Mouse (Mus musculus): ENCODE results near the gene Coro2a. TPM values are rescaled to one million over a fixed set of nuclear protein-coding genes. Genes with fewer than 3 reads are reported as not detected.
"Not testable (repeated sequence)": the region's sequence is repeated elsewhere in the genome, so short reads cannot be mapped to it uniquely, and the experiment has no call there.

Gene Coro2a
- polyA plus RNA-seq (2015; fragmentation: Nextera tagmentation; extraction: Ambion mirVana): 2.7 and 3.9 TPM in 2 replicates

DNA sequence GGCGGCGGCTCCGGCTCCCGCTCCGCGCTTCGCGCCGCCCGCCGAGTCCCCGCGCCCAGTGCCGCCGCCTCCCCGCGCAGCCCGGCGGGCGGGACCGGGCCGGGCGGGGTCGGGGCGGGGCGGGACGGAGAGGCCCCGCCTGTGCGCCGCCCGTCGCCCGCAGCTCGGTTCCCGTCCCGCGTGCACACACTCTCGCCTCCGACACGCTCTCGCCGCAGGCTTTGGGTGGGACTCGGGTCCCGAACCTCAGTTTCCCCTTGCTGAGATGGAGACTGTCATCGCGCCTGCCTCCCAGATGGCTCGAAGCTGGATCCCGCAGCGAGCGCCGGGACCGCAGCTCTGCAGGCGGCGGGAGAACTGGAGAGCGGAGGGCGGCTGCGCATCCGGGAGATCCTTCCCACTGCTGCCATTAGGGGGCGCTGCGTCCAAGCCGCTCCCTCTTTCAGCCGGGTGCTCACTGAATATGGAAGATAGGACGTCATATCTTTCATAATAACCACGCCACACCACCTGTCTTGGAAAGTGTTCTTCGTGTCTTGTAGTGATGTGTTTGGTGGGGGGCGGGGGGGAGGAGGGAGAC lies at the start of gene Coro2a:
TSS of gene Coro2a (minus strand) at position 359 of the 580 bp plus-strand sequence.
- under 1% methylated on average over 55 of the region's 66 CpGs for WGBS (ENCODE audit: insufficient replicate concordance)
- Histone ChIP-seq H3K9me3 (replicated peaks; ENCODE audit: control insufficient read depth, low read length) (no peaks in the 10 kb centered on the region), H3K4me3 (ENCODE audit: low read depth, low read length) (peak within 1 kb of the TSS; percentile 63), H3K27me3 (ENCODE audit: control insufficient read depth, insufficient read depth, low read depth, low read length) (peaks cover 35% of the 10 kb centered on the region), H3K4me2 (ENCODE audit: low read depth, low read length) (peak within 1 kb of the TSS; percentile 83), H3K36me3 (ENCODE audit: control insufficient read depth, insufficient read depth) (no peaks in the 10 kb centered on the region), H3K4me1 (ENCODE audit: control insufficient read depth, low read depth, low read length) (peaks cover 10% of the 10 kb centered on the region), H3K9ac (ENCODE audit: low read depth, low read length) (peak within 1 kb of the TSS; percentile 58), H3K27ac (ENCODE audit: low read length) (no peak within 1 kb of the TSS; the same call in 1 of the 2 replicates)
- ATAC-seq (ENCODE audit: low read depth): peak; percentile 62

- Histone ChIP-seq H3K4me1 (ENCODE audit: control insufficient read depth, low read depth, low read length) (peaks cover 14% of the 10 kb centered on the region), H3K4me3 (ENCODE audit: low read depth, low read length) (peak within 1 kb of the TSS; percentile 84), H3K4me2 (ENCODE audit: low read depth, low read length) (peak within 1 kb of the TSS; percentile 97), H3K27me3 (ENCODE audit: control insufficient read depth, insufficient read depth, low read depth, low read length) (peaks cover 28% of the 10 kb centered on the region), H3K36me3 (ENCODE audit: control insufficient read depth, insufficient read depth) (no peaks in the 10 kb centered on the region), H3K9me3 (replicated peaks; ENCODE audit: control insufficient read depth, low read length) (no peaks in the 10 kb centered on the region), H3K27ac (ENCODE audit: low read length) (peak within 1 kb of the TSS; percentile 67; the same call in 1 of the 2 replicates), H3K9ac (ENCODE audit: low read depth, low read length) (peak within 1 kb of the TSS; percentile 74)
- ATAC-seq (ENCODE audit: low read depth): peak; percentile 96
- whole genome bisulfite sequencing (ENCODE audit: insufficient replicate concordance): under 1% methylated on average over 69 of the region's 69 CpGs
Observed at GRCm38 (mm10) chr4:46650086-46650753, 48.2 kb upstream of the Coro2a start, which contains the start of gene Tbc1d2. Gene Tbc1d2 (minus strand): TSS chr4:46650209.

DNA sequence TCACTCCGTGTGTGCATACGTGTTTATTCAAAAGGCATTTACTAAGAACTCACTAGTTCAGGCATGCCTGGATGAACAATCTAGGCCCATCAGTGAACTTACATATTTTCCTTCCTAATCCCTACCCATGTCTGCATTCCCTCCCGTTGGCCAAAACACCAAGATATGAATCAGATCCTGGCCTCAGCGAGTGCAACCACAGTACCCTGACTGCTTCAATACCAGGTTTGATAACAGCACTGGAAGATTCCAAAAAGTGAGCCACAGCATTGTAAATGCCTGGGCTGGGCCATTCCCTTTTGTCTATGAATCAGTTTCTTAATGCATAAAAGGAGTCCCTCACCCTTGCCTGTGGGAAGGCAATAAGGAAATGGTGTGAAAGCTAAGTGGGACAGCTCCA lies 47.2 kb upstream of the Coro2a start:
- Histone ChIP-seq H3K27ac (ENCODE audit: low read length) (no peak overlapping the region), H3K4me2 (ENCODE audit: low read depth, low read length) (peak overlapping the region; percentile 97), H3K9ac (ENCODE audit: low read depth, low read length) (no peak overlapping the region), H3K27me3 (ENCODE audit: control insufficient read depth, insufficient read depth, low read depth, low read length) (peaks cover 28% of the 10 kb centered on the region), H3K36me3 (ENCODE audit: control insufficient read depth, insufficient read depth) (no peaks in the 10 kb centered on the region), H3K9me3 (replicated peaks; ENCODE audit: control insufficient read depth, low read length) (no peaks in the 10 kb centered on the region), H3K4me3 (ENCODE audit: low read depth, low read length) (peak overlapping the region; percentile 84), H3K4me1 (ENCODE audit: control insufficient read depth, low read depth, low read length) (peaks cover 14% of the 10 kb centered on the region)
- WGBS (ENCODE audit: insufficient replicate concordance): 39% methylated on average over 4 of the region's 4 CpGs
- no peak for ATAC-seq (ENCODE audit: low read depth)

DNA sequence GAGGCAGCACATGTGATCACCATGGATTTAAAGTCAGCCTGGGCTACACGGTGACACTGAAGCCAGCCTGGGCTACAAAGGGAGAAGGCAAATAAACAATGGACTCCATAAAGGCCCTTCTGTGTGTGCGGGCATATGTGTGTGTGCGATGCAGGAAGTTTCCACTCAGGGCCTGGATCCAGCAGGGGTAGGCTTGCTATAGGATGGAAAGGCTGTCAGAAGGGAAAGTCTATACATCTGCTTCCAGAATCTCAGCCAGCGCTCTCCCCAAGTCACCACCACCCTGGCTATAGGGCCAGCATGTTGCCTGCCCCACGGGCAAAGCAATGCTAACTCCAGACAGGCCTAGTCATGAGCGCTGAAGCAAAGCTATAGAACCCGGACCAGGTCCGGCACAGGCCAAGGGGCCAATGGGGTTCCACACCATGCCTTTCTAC lies 41.7 kb upstream of the Coro2a start:
- peaks cover 8% of the 10 kb centered on the region for H3K27me3 ChIP-seq (ENCODE audit: control insufficient read depth, insufficient read depth, low read depth, low read length)
- H3K9me3 ChIP-seq (replicated peaks; ENCODE audit: control insufficient read depth, low read length): no peaks in the 10 kb centered on the region
- no peak overlapping the region for H3K4me3 ChIP-seq (ENCODE audit: low read depth, low read length)
- no peaks in the 10 kb centered on the region for H3K4me1 ChIP-seq (ENCODE audit: control insufficient read depth, low read depth, low read length)
- 56% methylated on average over 8 of the region's 8 CpGs for WGBS (ENCODE audit: insufficient replicate concordance)
- no peak overlapping the region for H3K9ac ChIP-seq (ENCODE audit: low read depth, low read length)
- H3K27ac ChIP-seq (ENCODE audit: low read length): no peak overlapping the region
- H3K4me2 ChIP-seq (ENCODE audit: low read depth, low read length): no peak overlapping the region
- ATAC-seq (ENCODE audit: low read depth): no peak
- H3K36me3 ChIP-seq (ENCODE audit: control insufficient read depth, insufficient read depth): no peaks in the 10 kb centered on the region

DNA sequence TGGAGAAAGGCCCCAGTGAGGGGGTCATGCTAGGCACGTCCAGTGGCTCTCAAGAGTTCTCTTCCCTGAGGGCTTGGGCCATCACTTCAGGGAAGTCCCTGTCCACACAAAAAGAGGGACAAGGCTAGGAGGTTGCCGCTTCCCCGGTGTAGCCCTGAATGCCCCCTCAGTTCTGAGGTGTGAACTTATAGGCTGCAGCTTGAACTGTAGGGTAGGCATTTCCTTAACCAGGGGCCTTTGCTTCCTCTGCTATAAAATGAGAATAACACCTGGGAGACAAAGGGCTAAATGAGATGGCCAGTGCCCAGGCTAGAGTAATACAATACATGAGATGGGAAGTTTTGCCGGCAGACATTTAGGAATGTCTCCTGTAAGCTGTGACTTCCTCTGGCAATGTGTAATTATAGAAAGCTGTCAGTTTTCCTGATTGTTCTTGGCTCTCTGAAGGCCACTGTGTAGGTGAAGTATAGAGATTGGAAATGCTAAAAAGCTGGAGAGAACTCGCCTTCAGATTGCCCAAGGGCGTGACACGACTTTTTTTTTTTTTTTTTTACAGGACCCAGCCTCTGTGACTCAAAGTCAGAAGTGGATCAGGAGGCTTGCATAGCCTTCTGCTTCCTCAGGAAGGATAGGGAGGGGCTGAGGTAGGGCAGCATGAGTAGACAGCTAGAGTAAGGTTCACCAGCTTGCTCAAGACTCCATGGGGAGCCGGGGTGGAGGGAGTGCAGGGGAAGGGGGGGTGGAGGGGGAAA lies 41.1 kb upstream of the Coro2a start:
- Histone ChIP-seq H3K9me3 (replicated peaks; ENCODE audit: control insufficient read depth, low read length) (no peaks in the 10 kb centered on the region), H3K27ac (ENCODE audit: low read length) (no peak overlapping the region), H3K4me3 (ENCODE audit: low read depth, low read length) (no peak overlapping the region), H3K9ac (ENCODE audit: low read depth, low read length) (no peak overlapping the region), H3K27me3 (ENCODE audit: control insufficient read depth, insufficient read depth, low read depth, low read length) (peaks cover 2% of the 10 kb centered on the region), H3K36me3 (ENCODE audit: control insufficient read depth, insufficient read depth) (no peaks in the 10 kb centered on the region), H3K4me1 (ENCODE audit: control insufficient read depth, low read depth, low read length) (no peaks in the 10 kb centered on the region), H3K4me2 (ENCODE audit: low read depth, low read length) (no peak overlapping the region)
- WGBS (ENCODE audit: insufficient replicate concordance): 31% methylated on average over 8 of the region's 8 CpGs
- ATAC-seq (ENCODE audit: low read depth): peak; percentile 71

DNA sequence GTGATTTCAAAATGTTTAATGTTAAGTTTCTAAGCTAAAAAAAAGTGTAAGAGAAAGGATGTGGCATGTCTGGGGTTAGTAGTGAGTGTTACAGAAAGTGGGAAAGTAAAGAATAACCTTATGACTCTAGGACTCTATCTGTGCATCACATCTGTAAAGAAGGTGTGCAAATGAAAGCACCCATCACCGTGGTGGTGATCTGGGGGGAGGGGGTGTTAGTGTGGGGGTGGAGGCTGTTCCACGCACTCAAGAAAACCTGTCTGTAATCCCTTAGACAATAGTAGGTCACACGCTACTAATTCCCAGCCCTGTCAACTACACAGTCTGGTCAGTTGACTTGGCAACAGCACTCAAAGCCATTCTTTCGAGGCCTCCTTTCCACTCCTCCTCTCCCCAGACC lies 39.3 kb upstream of the Coro2a start:
- Histone ChIP-seq H3K9me3 (replicated peaks; ENCODE audit: control insufficient read depth, low read length) (no peaks in the 10 kb centered on the region), H3K4me3 (ENCODE audit: low read depth, low read length) (no peak overlapping the region), H3K27ac (ENCODE audit: low read length) (no peak overlapping the region), H3K27me3 (ENCODE audit: control insufficient read depth, insufficient read depth, low read depth, low read length) (no peaks in the 10 kb centered on the region), H3K9ac (ENCODE audit: low read depth, low read length) (no peak overlapping the region), H3K36me3 (ENCODE audit: control insufficient read depth, insufficient read depth) (no peaks in the 10 kb centered on the region), H3K4me2 (ENCODE audit: low read depth, low read length) (no peak overlapping the region), H3K4me1 (ENCODE audit: control insufficient read depth, low read depth, low read length) (no peaks in the 10 kb centered on the region; the same call in 1 of the 2 replicates)
- WGBS (ENCODE audit: insufficient replicate concordance): 56% methylated on average over 4 of the region's 4 CpGs
- ATAC-seq (ENCODE audit: low read depth): no peak

DNA sequence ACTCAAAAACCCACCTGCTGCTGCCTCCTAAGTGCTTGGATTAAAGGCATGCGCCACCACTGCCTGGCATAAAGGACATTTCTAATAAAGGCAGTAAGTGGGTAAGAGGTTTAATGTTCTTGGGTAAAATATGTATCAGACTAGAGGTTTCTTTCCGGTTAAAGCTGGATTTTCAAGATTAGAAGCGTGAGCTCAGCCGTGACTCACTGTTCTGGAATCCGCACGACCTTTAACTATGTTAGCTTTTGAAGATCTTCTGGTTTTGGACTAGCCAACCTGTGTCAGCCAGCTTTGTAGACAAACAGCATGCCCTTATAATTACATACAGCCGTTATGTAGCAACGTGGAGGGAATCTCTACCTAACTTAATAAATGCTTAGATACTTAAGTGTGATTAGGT lies 37.9 kb upstream of the Coro2a start:
- Histone ChIP-seq H3K9ac (ENCODE audit: low read depth, low read length) (no peak overlapping the region), H3K4me1 (ENCODE audit: control insufficient read depth, low read depth, low read length) (no peaks in the 10 kb centered on the region; the same call in 1 of the 2 replicates), H3K9me3 (replicated peaks; ENCODE audit: control insufficient read depth, low read length) (no peaks in the 10 kb centered on the region), H3K4me2 (ENCODE audit: low read depth, low read length) (no peak overlapping the region), H3K27ac (ENCODE audit: low read length) (no peak overlapping the region), H3K36me3 (ENCODE audit: control insufficient read depth, insufficient read depth) (no peaks in the 10 kb centered on the region), H3K4me3 (ENCODE audit: low read depth, low read length) (no peak overlapping the region), H3K27me3 (ENCODE audit: control insufficient read depth, insufficient read depth, low read depth, low read length) (no peaks in the 10 kb centered on the region)
- ATAC-seq (ENCODE audit: low read depth): no peak
- WGBS (ENCODE audit: insufficient replicate concordance): 61% methylated on average over 8 of the region's 8 CpGs

GRCm38 (mm10) chr4:46637250-46637649 lies 35.2 kb upstream of the Coro2a start:
- not testable (repeated sequence) for H3K4me3 ChIP-seq (ENCODE audit: low read depth, low read length); H3K27ac ChIP-seq (ENCODE audit: low read length); H3K9ac ChIP-seq (ENCODE audit: low read depth, low read length); H3K27me3 ChIP-seq (ENCODE audit: control insufficient read depth, insufficient read depth, low read depth, low read length); ATAC-seq (ENCODE audit: low read depth); H3K4me1 ChIP-seq (ENCODE audit: control insufficient read depth, low read depth, low read length); H3K9me3 ChIP-seq (replicated peaks; ENCODE audit: control insufficient read depth, low read length); H3K4me2 ChIP-seq (ENCODE audit: low read depth, low read length); H3K36me3 ChIP-seq (ENCODE audit: control insufficient read depth, insufficient read depth)
- WGBS (ENCODE audit: insufficient replicate concordance): 84% methylated on average over 10 of the region's 10 CpGs

Measured in liver, embryonic 16.5 days (tissue).